Mouse (Mus musculus): ENCODE results near the gene Fam193b. TPM values are rescaled to one million over a fixed set of nuclear protein-coding genes. Genes with fewer than 3 reads are reported as not detected.
A peak's percentile ranks its signal among the peaks of the same experiment; 100 is the strongest.
"Not testable (repeated sequence)": the region's sequence is repeated elsewhere in the genome, so short reads cannot be mapped to it uniquely, and the experiment has no call there.

Gene Fam193b
- polyA plus RNA-seq, 1 experiment from 2014 or later, result 51.0 TPM

GRCm38 (mm10) chr13:55578086-55578485 lies 7.2 kb upstream of the Fam193b start:
- ATAC-seq (ENCODE audit: insufficient read depth, low FRiP score, low TSS enrichment), result no peak
- Histone ChIP-seq H3K4me2 (ENCODE audit: low read depth) (no peak overlapping the region), H3K9ac (ENCODE audit: low read length) (no peak overlapping the region), H3K36me3 (ENCODE audit: control insufficient read depth, insufficient read depth, low read length) (no peaks in the 10 kb centered on the region), H3K27me3 (ENCODE audit: control insufficient read depth, insufficient read depth, low read length) (no peaks in the 10 kb centered on the region), H3K4me1 (ENCODE audit: control insufficient read depth, insufficient read depth, low read length) (no peaks in the 10 kb centered on the region), H3K9me3 (ENCODE audit: control insufficient read depth, low read length) (no peaks in the 10 kb centered on the region; the same call in 1 of the 2 replicates), H3K4me3 (ENCODE audit: low read depth, low read length) (no peak overlapping the region), H3K27ac (ENCODE audit: low read depth, low read length) (no peak overlapping the region)
- WGBS, result 78% methylated on average over 4 of the region's 4 CpGs
- no peak for DNase-seq (ENCODE audit: low spot score)

- WGBS, result 86% methylated on average over 7 of the region's 7 CpGs
- not testable (repeated sequence) for H3K9ac ChIP-seq (ENCODE audit: low read length); H3K4me2 ChIP-seq (ENCODE audit: low read depth); ATAC-seq (ENCODE audit: insufficient read depth, low FRiP score, low TSS enrichment); H3K4me1 ChIP-seq (ENCODE audit: control insufficient read depth, insufficient read depth, low read length); H3K27ac ChIP-seq (ENCODE audit: low read depth, low read length); H3K27me3 ChIP-seq (ENCODE audit: control insufficient read depth, insufficient read depth, low read length); DNase-seq (ENCODE audit: low spot score); H3K4me3 ChIP-seq (ENCODE audit: low read depth, low read length); H3K36me3 ChIP-seq (ENCODE audit: control insufficient read depth, insufficient read depth, low read length); H3K9me3 ChIP-seq (ENCODE audit: control insufficient read depth, low read length)
These were observed 6.0 kb upstream of the Fam193b start for GRCm38 (mm10) chr13:55576872-55577271.

- Histone ChIP-seq H3K9ac (ENCODE audit: low read length) (no peak overlapping the region), H3K9me3 (ENCODE audit: control insufficient read depth, low read length) (no peaks in the 10 kb centered on the region; the same call in 1 of the 2 replicates), H3K27me3 (ENCODE audit: control insufficient read depth, insufficient read depth, low read length) (no peaks in the 10 kb centered on the region), H3K36me3 (ENCODE audit: control insufficient read depth, insufficient read depth, low read length) (no peaks in the 10 kb centered on the region), H3K4me1 (ENCODE audit: control insufficient read depth, insufficient read depth, low read length) (no peaks in the 10 kb centered on the region), H3K4me3 (ENCODE audit: low read depth, low read length) (no peak overlapping the region), H3K4me2 (ENCODE audit: low read depth) (no peak overlapping the region), H3K27ac (ENCODE audit: low read depth, low read length) (no peak overlapping the region)
- WGBS, result 63% methylated on average over 5 of the region's 5 CpGs
- ATAC-seq (ENCODE audit: insufficient read depth, low FRiP score, low TSS enrichment) (no peak), DNase-seq (ENCODE audit: low spot score) (no peak)
These were observed 5.0 kb upstream of the Fam193b start for GRCm38 (mm10) chr13:55575932-55576331.

DNA sequence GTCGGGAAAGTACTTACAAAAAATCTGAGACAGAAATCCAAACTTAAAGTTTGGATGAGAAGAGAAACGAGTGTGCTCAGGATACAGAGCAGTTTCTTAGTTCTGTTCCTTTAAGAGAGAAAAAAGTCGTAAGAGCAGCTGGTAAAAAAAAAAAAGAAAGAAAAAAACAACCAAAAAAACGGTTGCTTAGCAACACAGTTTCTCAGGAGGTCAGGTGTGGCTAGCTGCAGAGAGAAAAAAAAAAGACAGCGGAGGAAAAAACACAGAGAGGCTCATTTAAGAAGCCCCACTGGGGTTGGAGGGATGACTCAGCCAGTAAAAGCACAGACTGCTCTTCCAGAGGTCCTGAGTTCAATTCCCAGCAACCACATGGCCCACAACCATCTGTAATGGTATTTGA lies 3.4 kb upstream of the Fam193b start:
- Histone ChIP-seq H3K27me3 (ENCODE audit: control insufficient read depth, insufficient read depth, low read length) (no peaks in the 10 kb centered on the region), H3K4me1 (ENCODE audit: control insufficient read depth, insufficient read depth, low read length) (peaks cover 5% of the 10 kb centered on the region), H3K4me2 (ENCODE audit: low read depth) (no peak overlapping the region), H3K9ac (ENCODE audit: low read length) (no peak overlapping the region), H3K36me3 (ENCODE audit: control insufficient read depth, insufficient read depth, low read length) (no peaks in the 10 kb centered on the region), H3K9me3 (ENCODE audit: control insufficient read depth, low read length) (no peaks in the 10 kb centered on the region; the same call in 1 of the 2 replicates), H3K27ac (ENCODE audit: low read depth, low read length) (no peak overlapping the region), H3K4me3 (ENCODE audit: low read depth, low read length) (no peak overlapping the region)
- DNase-seq (ENCODE audit: low spot score), result no peak
- WGBS, result 80% methylated on average over 5 of the region's 5 CpGs
- no peak for ATAC-seq (ENCODE audit: insufficient read depth, low FRiP score, low TSS enrichment)

DNA sequence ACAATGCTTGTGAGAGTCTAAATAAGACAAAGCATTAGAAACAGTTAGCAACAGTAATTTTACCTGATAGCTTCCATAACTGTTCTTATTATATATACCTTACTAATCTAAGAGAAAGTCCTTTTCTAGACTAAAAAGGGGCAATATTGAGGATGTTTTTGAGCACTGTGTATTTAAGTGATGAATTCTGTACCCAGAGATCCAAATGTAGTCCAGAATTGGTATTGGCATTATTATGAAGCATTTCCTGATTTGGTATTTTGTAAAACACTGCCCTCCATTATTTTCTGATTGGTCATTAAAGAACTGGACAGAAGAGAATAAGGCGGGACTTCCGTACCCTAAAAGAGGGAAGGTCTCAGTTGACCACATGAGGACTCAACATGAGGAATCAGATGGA lies 2.5 kb upstream of the Fam193b start, which contains the start of gene Tmed9:
Tmed9 (plus strand) TSS at position 301 of the 400 bp plus-strand sequence.
- Histone ChIP-seq H3K27me3 (ENCODE audit: control insufficient read depth, insufficient read depth, low read length) (no peaks in the 10 kb centered on the region), H3K27ac (ENCODE audit: low read depth, low read length) (no peak within 1 kb of the TSS), H3K36me3 (ENCODE audit: control insufficient read depth, insufficient read depth, low read length) (no peaks in the 10 kb centered on the region), H3K4me1 (ENCODE audit: control insufficient read depth, insufficient read depth, low read length) (peaks cover 10% of the 10 kb centered on the region), H3K9me3 (ENCODE audit: control insufficient read depth, low read length) (no peaks in the 10 kb centered on the region; the same call in 1 of the 2 replicates), H3K9ac (ENCODE audit: low read length) (no peak within 1 kb of the TSS), H3K4me3 (ENCODE audit: low read depth, low read length) (no peak within 1 kb of the TSS), H3K4me2 (ENCODE audit: low read depth) (no peak within 1 kb of the TSS)
- DNase-seq (ENCODE audit: low spot score), result no peak
- ATAC-seq (ENCODE audit: insufficient read depth, low FRiP score, low TSS enrichment), result no peak
- 95% methylated on average over 2 of the region's 2 CpGs for WGBS

- Histone ChIP-seq H3K36me3 (ENCODE audit: control insufficient read depth, insufficient read depth, low read length) (no peaks in the 10 kb centered on the region), H3K4me2 (ENCODE audit: low read depth) (no peak overlapping the region), H3K9ac (ENCODE audit: low read length) (no peak overlapping the region), H3K4me1 (ENCODE audit: control insufficient read depth, insufficient read depth, low read length) (peaks cover 11% of the 10 kb centered on the region), H3K4me3 (ENCODE audit: low read depth, low read length) (no peak overlapping the region), H3K27ac (ENCODE audit: low read depth, low read length) (no peak overlapping the region), H3K27me3 (ENCODE audit: control insufficient read depth, insufficient read depth, low read length) (no peaks in the 10 kb centered on the region), H3K9me3 (ENCODE audit: control insufficient read depth, low read length) (no peaks in the 10 kb centered on the region)
- ATAC-seq (ENCODE audit: insufficient read depth, low FRiP score, low TSS enrichment) (no peak), DNase-seq (ENCODE audit: low spot score) (no peak)
- WGBS, result 82% methylated on average over 2 of the region's 2 CpGs
These were observed 1.1 kb upstream of the Fam193b start for GRCm38 (mm10) chr13:55571977-55572376.

DNA sequence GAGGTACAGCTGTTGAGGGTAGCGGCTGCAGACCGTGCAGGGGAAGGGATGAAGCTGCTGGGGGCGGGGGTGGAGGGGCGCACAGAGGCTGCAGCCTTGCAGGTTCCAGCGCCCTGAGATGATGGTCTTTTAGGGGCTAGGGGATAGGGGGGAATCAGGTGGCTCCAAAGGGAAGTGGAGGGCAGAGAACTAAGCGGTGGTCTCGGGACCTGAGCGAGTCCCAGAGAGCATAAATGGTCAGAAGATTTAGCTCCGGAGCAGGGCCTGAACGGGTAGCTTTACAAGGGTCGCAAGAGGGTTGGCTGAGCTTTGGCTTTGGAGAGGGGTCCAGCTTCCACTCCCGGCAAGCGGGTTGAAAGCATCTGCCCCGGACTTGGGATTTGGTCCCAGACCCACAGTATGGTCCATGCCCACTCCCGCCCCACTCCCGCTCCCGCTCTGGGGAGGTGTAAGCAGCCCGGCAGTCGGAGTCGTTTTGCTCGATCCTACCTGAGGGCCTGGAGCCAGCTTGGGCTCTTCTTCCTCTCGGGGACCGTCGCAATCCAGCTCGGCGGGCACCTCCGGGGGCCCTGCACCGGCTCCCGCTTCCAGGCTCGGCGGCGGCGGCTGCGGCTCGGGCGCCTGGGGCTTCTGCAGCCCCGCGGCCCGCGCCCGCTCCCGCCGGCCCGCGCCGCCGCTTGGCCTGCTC lies 490 bp downstream of the Fam193b start:
- ATAC-seq (ENCODE audit: insufficient read depth, low FRiP score, low TSS enrichment) (peak; percentile 74), DNase-seq (ENCODE audit: low spot score) (peak; percentile 41)
- Histone ChIP-seq H3K9ac (ENCODE audit: low read length) (peak overlapping the region; percentile 97), H3K4me1 (ENCODE audit: control insufficient read depth, insufficient read depth, low read length) (peaks cover 11% of the 10 kb centered on the region), H3K27ac (ENCODE audit: low read depth, low read length) (peak overlapping the region; percentile 88), H3K4me2 (ENCODE audit: low read depth) (peak overlapping the region; percentile 96), H3K36me3 (ENCODE audit: control insufficient read depth, insufficient read depth, low read length) (peaks cover 2% of the 10 kb centered on the region; the same call in 1 of the 2 replicates), H3K9me3 (ENCODE audit: control insufficient read depth, low read length) (no peaks in the 10 kb centered on the region), H3K27me3 (ENCODE audit: control insufficient read depth, insufficient read depth, low read length) (no peaks in the 10 kb centered on the region), H3K4me3 (ENCODE audit: low read depth, low read length) (peak overlapping the region; percentile 96)
- WGBS, result 0% methylated on average over 40 of the region's 47 CpGs

- Histone ChIP-seq H3K9me3 (ENCODE audit: control insufficient read depth, low read length) (no peaks in the 10 kb centered on the region), H3K4me2 (ENCODE audit: low read depth) (peak overlapping the region; percentile 96), H3K9ac (ENCODE audit: low read length) (peak overlapping the region; percentile 97), H3K36me3 (ENCODE audit: control insufficient read depth, insufficient read depth, low read length) (peaks cover 2% of the 10 kb centered on the region; the same call in 1 of the 2 replicates), H3K4me3 (ENCODE audit: low read depth, low read length) (peak overlapping the region; percentile 96), H3K4me1 (ENCODE audit: control insufficient read depth, insufficient read depth, low read length) (peaks cover 11% of the 10 kb centered on the region), H3K27ac (ENCODE audit: low read depth, low read length) (peak overlapping the region; percentile 88), H3K27me3 (ENCODE audit: control insufficient read depth, insufficient read depth, low read length) (no peaks in the 10 kb centered on the region)
- 7% methylated on average over 16 of the region's 16 CpGs for WGBS
- DNase-seq (ENCODE audit: low spot score), result peak; percentile 31
- no peak; the same call in 1 of the 2 replicates for ATAC-seq (ENCODE audit: insufficient read depth, low FRiP score, low TSS enrichment)
These were observed 1.1 kb downstream of the Fam193b start for GRCm38 (mm10) chr13:55569726-55570285.

GRCm38 (mm10) chr13:55568524-55568923 lies 2.4 kb downstream of the Fam193b start:
- H3K4me1 ChIP-seq (ENCODE audit: control insufficient read depth, insufficient read depth, low read length), result peaks cover 11% of the 10 kb centered on the region
- H3K9me3 ChIP-seq (ENCODE audit: control insufficient read depth, low read length); H3K36me3 ChIP-seq (ENCODE audit: control insufficient read depth, insufficient read depth, low read length); ATAC-seq (ENCODE audit: insufficient read depth, low FRiP score, low TSS enrichment); H3K27ac ChIP-seq (ENCODE audit: low read depth, low read length); DNase-seq (ENCODE audit: low spot score); H3K27me3 ChIP-seq (ENCODE audit: control insufficient read depth, insufficient read depth, low read length); H3K9ac ChIP-seq (ENCODE audit: low read length); H3K4me3 ChIP-seq (ENCODE audit: low read depth, low read length); H3K4me2 ChIP-seq (ENCODE audit: low read depth): not testable (repeated sequence)
- WGBS, result 95% methylated on average over 4 of the region's 4 CpGs

All from neural tube, embryonic 11.5 days (tissue).